ENCODE assay signal across 24 mouse cellular contexts in the genomic region with DNA sequence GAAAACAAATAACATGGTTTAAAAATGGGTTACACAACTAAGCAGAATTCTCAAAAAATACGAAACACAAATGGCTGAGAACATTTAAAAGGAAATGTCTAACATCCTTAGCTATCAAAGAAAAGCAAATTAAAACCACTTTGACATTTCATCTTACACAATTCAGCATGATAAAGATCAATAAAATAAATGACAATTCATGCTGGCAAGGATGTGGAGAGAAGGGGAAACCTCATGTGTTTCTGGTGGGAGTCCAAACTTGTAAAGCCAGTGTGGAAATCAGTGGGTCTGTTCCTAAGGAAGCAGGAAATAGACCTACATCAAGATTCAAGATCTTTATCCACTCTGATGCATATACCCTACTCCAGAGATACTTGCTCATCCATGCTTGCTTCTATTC. TPM values are rescaled to one million over a fixed set of nuclear protein-coding genes. Genes with fewer than 3 reads are reported as not detected.
DNase-seq lines count a peak whose midpoint lies in the region; ATAC-seq and TF ChIP-seq lines count a peak whose summit lies in the region.
"Had no signal": no experiment of that assay in that cellular context is flagged by ENCODE, and none has a peak within 500 bp of the region (broad histone marks: within the 10 kb centered on the region; RNA-seq: fewer than 3 reads in every experiment).

No protein-coding gene starts in this region.

- no peak overlapping the region for H3K4me2 ChIP-seq in hindbrain, embryonic 16.5 days (ENCODE audit: low read length)

- H3K4me3 ChIP-seq in bone marrow macrophage, adult 2 months (ENCODE audit: insufficient read depth, low read length): no peak overlapping the region
- H3K4me3 ChIP-seq in hindbrain, embryonic 16.5 days (ENCODE audit: low read length): no peak overlapping the region
- no peak overlapping the region for H3K4me3 ChIP-seq in kidney, adult 2 months (ENCODE audit: insufficient read depth, low read depth, low read length)

- TF ChIP-seq POLR2A in bone marrow macrophage, adult 2 months (IDR thresholded peaks at IDR 0.05; ENCODE audit: borderline replicate concordance, low read depth, low read length): no peak
- no peak for TF ChIP-seq POLR2A in kidney, adult 2 months (IDR thresholded peaks at IDR 0.05; ENCODE audit: low read depth, low read length)

- peak; percentile 74 for DNase-seq in 416B (ENCODE audit: low read depth)
- no peak for DNase-seq in embryo, embryonic 10 days (ENCODE audit: low spot score)
- DNase-seq in kidney, adult 2 months: no peak
- DNase-seq in thymus, postnatal 36 days: no peak
- DNase-seq: adrenal gland, adult 2 months; adrenal gland, adult 8-10 months; adrenal gland, postnatal 10 days; adrenal gland, postnatal 14 days; adrenal gland, postnatal 25 days; adrenal gland, postnatal 36 days; B cell, adult 2 months; cerebellum, adult 11 months; cerebellum, adult 11-12 months; cerebellum, adult 18-20 months; cerebellum, adult 2 months had no signal

- H3K4me1 ChIP-seq in bone marrow macrophage, adult 2 months (ENCODE audit: control insufficient read depth, insufficient read depth, low read length): peaks cover 13% of the 10 kb centered on the region
- no peaks in the 10 kb centered on the region for H3K4me1 ChIP-seq in hindbrain, embryonic 16.5 days (ENCODE audit: control insufficient read depth, insufficient read depth, low read depth, low read length)
- H3K4me1 ChIP-seq in kidney, adult 2 months (ENCODE audit: control insufficient read depth, insufficient read depth, low read length): no peaks in the 10 kb centered on the region

- H3K27me3 ChIP-seq in hindbrain, embryonic 16.5 days (replicated peaks; ENCODE audit: control insufficient read depth, insufficient read depth, low read length): no peaks in the 10 kb centered on the region
- H3K27me3 ChIP-seq in kidney, adult 2 months (replicated peaks; ENCODE audit: control insufficient read depth, insufficient read depth, low read length): no peaks in the 10 kb centered on the region
- H3K27me3 ChIP-seq: CH12.LX, Patski had no signal

- TF ChIP-seq CTCF in bone marrow macrophage, adult 2 months (IDR thresholded peaks at IDR 0.05; ENCODE audit: low read depth, low read length): no peak
- TF ChIP-seq CTCF in kidney, adult 2 months (conservative IDR thresholded peaks at IDR 0.05; ENCODE audit: insufficient read depth, insufficient read length, low read depth, low read length): no peak

- H3K27ac ChIP-seq in bone marrow macrophage, adult 2 months (ENCODE audit: insufficient read depth, low read depth, low read length): 0 out of 2 replicates have a peak overlapping the region, but pooled peaks have one; percentile 16
- no peak overlapping the region for H3K27ac ChIP-seq in hindbrain, embryonic 16.5 days (ENCODE audit: low read depth, low read length)
- H3K27ac ChIP-seq in kidney, adult 2 months (ENCODE audit: insufficient read depth, low read depth, low read length): no peak overlapping the region

- WGBS in hindbrain, embryonic 16.5 days: 83% methylated on average over 1 of the region's 1 CpGs
- 86% methylated on average over 1 of the region's 1 CpGs for WGBS in kidney, adult 2 months

- H3K9ac ChIP-seq in hindbrain, embryonic 16.5 days (ENCODE audit: low read depth, low read length): no peak overlapping the region

- H3K9me3 ChIP-seq in hindbrain, embryonic 16.5 days (ENCODE audit: control insufficient read depth, low read length): no peaks in the 10 kb centered on the region
- H3K9me3 ChIP-seq: G1E had no signal

- peak; percentile 25; the same call in 1 of the 2 replicates for ATAC-seq in granulocyte monocyte progenitor cell, adult 5-6 weeks (replicated peaks; ENCODE audit: poor library complexity, severe bottlenecking)
- peak; percentile 51; the same call in 1 of the 2 replicates for ATAC-seq in megakaryocyte, adult 5-6 weeks (ENCODE audit: poor library complexity, severe bottlenecking)
- no peak for ATAC-seq in hindbrain, embryonic 16.5 days
- ATAC-seq: activated CD4-positive, CD25-positive, alpha-beta regulatory T cell, adult 4 months; CD4-positive, CD25-positive, alpha-beta regulatory T cell, adult 4 months; Patski had no signal

- no peaks in the 10 kb centered on the region for H3K36me3 ChIP-seq in hindbrain, embryonic 16.5 days (ENCODE audit: control insufficient read depth, insufficient read depth, low read length)
- no peaks in the 10 kb centered on the region for H3K36me3 ChIP-seq in kidney, adult 2 months (ENCODE audit: control insufficient read depth, insufficient read depth, low read length)
- H3K36me3 ChIP-seq: G1E had no signal

RNA-seq across cellular contexts. Expression of a gene that starts 19.4 kb away (rescaled TPM):
- polyA plus RNA-seq in bone marrow macrophage, adult 2 months (2012; ENCODE audit: insufficient read depth, insufficient read length, missing spikeins): 121 and 136 TPM in 2 replicates
- 1.8 and 4.9 TPM in 2 replicates for total RNA-seq in granulocyte monocyte progenitor cell, adult 5-6 weeks (2014; fragmentation: Nextera tagmentation)
- 2.7 and 2.8 TPM in 2 replicates for total RNA-seq in granulocyte monocyte progenitor cell, adult 5-6 weeks (2017)
- total RNA-seq in megakaryocyte, adult 5-6 weeks (2015): 112 and 118 TPM in 2 replicates
- total RNA-seq in megakaryocyte, adult 5-6 weeks (2017): 70.7 and 72.7 TPM in 2 replicates
- 4.2 and 4.8 TPM in 2 replicates for polyA plus RNA-seq in hindbrain, embryonic 16.5 days (2015; fragmentation: Nextera tagmentation; extraction: Ambion mirVana)
- polyA plus RNA-seq in kidney, adult 2 months (2012; rRNA removed): 2.8 and 3.7 TPM in 2 replicates
- polyA plus RNA-seq: G1E had no signal

Comparison
In these comparisons a context has a peak if more than half of its experiments do, and no peak if none do; other contexts are left out.
1. RNA of a gene that starts 19.4 kb away (polyA plus RNA-seq): 121 to 136 TPM in bone marrow macrophage, adult 2 months; 4.2 to 4.8 TPM in hindbrain, embryonic 16.5 days and 2.8 to 3.7 TPM in kidney, adult 2 months; every median in the first group is over 10 times any median in the second.